Mouse (Mus musculus) olfactory bulb, adult 2 months (tissue): ENCODE data around the gene Ndufb10. TPM values are rescaled to one million over a fixed set of nuclear protein-coding genes. Genes with fewer than 3 reads are reported as not detected.
A peak's percentile ranks its signal among the peaks of the same experiment; 100 is the strongest.

Source experiments
- H3K27ac ChIP-seq: fragments of 200-500 bp; 2 replicates; pipeline ENCODE4 v1.5.1; 2012; ENCODE audit warnings: low read depth, low read length; ENCODE audit not compliant: insufficient read depth
- H3K4me1 ChIP-seq: fragments of 200-500 bp; 2 replicates; pipeline ENCODE4 v1.6.1; 2012; ENCODE audit warnings: low read length; ENCODE audit not compliant: control insufficient read depth, insufficient read depth
- H3K4me3 ChIP-seq: fragments of 200-500 bp; 2 replicates; pipeline ENCODE4 v1.5.1; 2012; ENCODE audit warnings: mild to moderate bottlenecking, low read depth, low read length, moderate library complexity; ENCODE audit not compliant: insufficient read depth
- CTCF ChIP-seq: fragments of 200-500 bp; IDR thresholded peaks from 2 replicates; pipeline ENCODE4 v1.5.1; 2012; ENCODE audit warnings: low read depth, mild to moderate bottlenecking, low read length, moderate library complexity; ENCODE audit not compliant: insufficient read depth
- POLR2A ChIP-seq: fragments of 200-500 bp; IDR thresholded peaks from 2 replicates; pipeline ENCODE4 v1.6.1; 2012; ENCODE audit warnings: mild to moderate bottlenecking, low read depth, low read length, moderate library complexity; ENCODE audit not compliant: insufficient read depth
- WGBS: fragments of 180-500 bp; shearing (Covaris S2); methylation state at CpG from one replicate; pipeline ENCODE4 v1.1.7; 2018; 5-methylcytosine and 5-hydroxymethylcytosine counted together
- polyA plus RNA-seq: library from polyadenylated mRNA; stranded (reverse); fragments of >200 nt; gene quantifications from 2 replicates; pipeline ENCODE4 v1.2.4, GENCODE M21; 2012; ENCODE audit warnings: low replicate concordance; ENCODE audit not compliant: missing spikeins, insufficient read depth, insufficient read length

The Ndufb10 gene
- polyA plus RNA-seq, 1 experiment = not detected

GRCm38 (mm10) chr17:24736330-24737051 lies 12.2 kb upstream of the Ndufb10 start, which contains the start of gene Msrb1:
TSS of gene Msrb1 (plus strand) at chr17:24736642.
- Histone ChIP-seq H3K27ac (no peak within 1 kb of the TSS), H3K4me1 (peaks cover 10% of the 10 kb centered on the region), H3K4me3 (peak within 1 kb of the TSS; percentile 85)
- WGBS = 1% methylated on average over 29 of the region's 29 CpGs
- TF ChIP-seq POLR2A (peak; percentile 27; the same call in 1 of the 2 replicates), CTCF (no peak)

GRCm38 (mm10) chr17:24735446-24735845 lies 11.2 kb upstream of the Ndufb10 start:
- WGBS = 87% methylated on average over 7 of the region's 7 CpGs
- Histone ChIP-seq H3K4me1 (peaks cover 10% of the 10 kb centered on the region), H3K27ac (no peak overlapping the region), H3K4me3 (no peak overlapping the region)
- no peak for TF ChIP-seq POLR2A
- no peak for TF ChIP-seq CTCF

GRCm38 (mm10) chr17:24734513-24734912 lies 10.2 kb upstream of the Ndufb10 start:
- TF ChIP-seq CTCF = no peak
- TF ChIP-seq POLR2A = no peak
- Histone ChIP-seq H3K4me3 (no peak overlapping the region), H3K27ac (no peak overlapping the region), H3K4me1 (peaks cover 10% of the 10 kb centered on the region)
- 93% methylated on average over 1 of the region's 1 CpGs for whole genome bisulfite sequencing

GRCm38 (mm10) chr17:24733434-24734050 lies 9.3 kb upstream of the Ndufb10 start:
- no peak for TF ChIP-seq POLR2A
- TF ChIP-seq CTCF = no peak
- no peak overlapping the region for H3K4me3 ChIP-seq
- WGBS = 86% methylated on average over 21 of the region's 21 CpGs

GRCm38 (mm10) chr17:24732233-24732935 lies 8.1 kb upstream of the Ndufb10 start:
- WGBS = 78% methylated on average over 12 of the region's 12 CpGs
- TF ChIP-seq POLR2A (no peak), CTCF (no peak)
- H3K4me1 ChIP-seq = peaks cover 10% of the 10 kb centered on the region
- no peak overlapping the region for H3K27ac ChIP-seq
- H3K4me3 ChIP-seq = no peak overlapping the region

More at GRCm38 (mm10) chr17:24733434-24734050, 9.3 kb upstream of the Ndufb10 start:
- Histone ChIP-seq H3K27ac (no peak overlapping the region), H3K4me1 (peaks cover 10% of the 10 kb centered on the region)

- H3K4me1 ChIP-seq = 0 out of 2 replicates have a peak, but pooled peaks cover 3% of the 10 kb centered on the region
- no peak overlapping the region for H3K4me3 ChIP-seq
- TF ChIP-seq CTCF = no peak
- TF ChIP-seq POLR2A = no peak
- no peak overlapping the region for H3K27ac ChIP-seq
- WGBS = 80% methylated on average over 14 of the region's 14 CpGs
Measured at GRCm38 (mm10) chr17:24730787-24731186, 6.5 kb upstream of the Ndufb10 start.

GRCm38 (mm10) chr17:24729067-24729466 lies 4.8 kb upstream of the Ndufb10 start:
- H3K4me1 ChIP-seq = 0 out of 2 replicates have a peak, but pooled peaks cover 3% of the 10 kb centered on the region
- H3K4me3 ChIP-seq = no peak overlapping the region
- no peak overlapping the region for H3K27ac ChIP-seq
- WGBS = 73% methylated on average over 6 of the region's 6 CpGs
- no peak for TF ChIP-seq POLR2A
- no peak for TF ChIP-seq CTCF

- Histone ChIP-seq H3K4me1 (0 out of 2 replicates have a peak, but pooled peaks cover 3% of the 10 kb centered on the region), H3K4me3 (no peak overlapping the region), H3K27ac (no peak overlapping the region)
- WGBS = 76% methylated on average over 17 of the region's 17 CpGs
- no peak for TF ChIP-seq CTCF
- no peak for TF ChIP-seq POLR2A
Measured at GRCm38 (mm10) chr17:24728184-24728583, 3.9 kb upstream of the Ndufb10 start.
